Mouse (Mus musculus) mesoderm, embryonic 11.5 days (tissue): ENCODE measurements around the gene Ovca2.

Source experiments
- DNase-seq: peaks from one replicate; pipeline ENCODE4 v3.0.0-alpha.2; 2012; ENCODE audit warnings: low read depth, low spot score

Ovca2 gene

GRCm38 (mm10) chr11:75170136-75170751 is 8.4 kb downstream of the Ovca2 start:
- DNase-seq, result peak; percentile 91

GRCm38 (mm10) chr11:75169405-75170080 is 9.1 kb downstream of the Ovca2 start, which contains the start of gene Hic1:
Gene Hic1, minus strand, starts transcription at chr11:75169519.
- DNase-seq, result peak; percentile 28

- peak; percentile 86 for DNase-seq
Measured at GRCm38 (mm10) chr11:75168590-75169361, 9.9 kb downstream of the Ovca2 start.

- DNase-seq, result no peak
Measured at GRCm38 (mm10) chr11:75167643-75168589, 10.7 kb downstream of the Ovca2 start.

GRCm38 (mm10) chr11:75166861-75167642 is 11.6 kb downstream of the Ovca2 start:
- DNase-seq, result peak; percentile 25

GRCm38 (mm10) chr11:75166193-75166842 is 12.3 kb downstream of the Ovca2 start:
- DNase-seq, result no peak

GRCm38 (mm10) chr11:75165441-75166192 is 13.0 kb downstream of the Ovca2 start:
- peak; percentile 60 for DNase-seq

- peak; percentile 17 for DNase-seq
Measured at GRCm38 (mm10) chr11:75164750-75165149, 13.9 kb downstream of the Ovca2 start.

GRCm38 (mm10) chr11:75164051-75164450 is 14.6 kb downstream of the Ovca2 start:
- no peak for DNase-seq

- DNase-seq, result no peak
Measured at GRCm38 (mm10) chr11:75163379-75163778, 15.3 kb downstream of the Ovca2 start.

- no peak for DNase-seq
Measured at GRCm38 (mm10) chr11:75162591-75163080, 16.0 kb downstream of the Ovca2 start.

- DNase-seq, result no peak
Measured at GRCm38 (mm10) chr11:75161417-75162008, 17.1 kb downstream of the Ovca2 start.

- DNase-seq, result no peak
Measured at GRCm38 (mm10) chr11:75160954-75161353, 17.7 kb downstream of the Ovca2 start.

GRCm38 (mm10) chr11:75159564-75159963 is 19.1 kb downstream of the Ovca2 start:
- DNase-seq, result no peak

GRCm38 (mm10) chr11:75158432-75158831 is 20.2 kb downstream of the Ovca2 start:
- no peak for DNase-seq

GRCm38 (mm10) chr11:75157901-75158300 is 20.7 kb downstream of the Ovca2 start:
- DNase-seq, result no peak

GRCm38 (mm10) chr11:75157037-75157436 is 21.6 kb downstream of the Ovca2 start:
- no peak for DNase-seq

- no peak for DNase-seq
Measured at GRCm38 (mm10) chr11:75156416-75156815, 22.2 kb downstream of the Ovca2 start.

GRCm38 (mm10) chr11:75155985-75156384 is 22.6 kb downstream of the Ovca2 start:
- no peak for DNase-seq
